Mouse (Mus musculus) lung, postnatal 14 days (tissue): ENCODE results near the gene Tlk1.

Experiments
- DNase-seq: peaks from one replicate; pipeline ENCODE4 v3.0.0; 2021

Tlk1 gene

DNA sequence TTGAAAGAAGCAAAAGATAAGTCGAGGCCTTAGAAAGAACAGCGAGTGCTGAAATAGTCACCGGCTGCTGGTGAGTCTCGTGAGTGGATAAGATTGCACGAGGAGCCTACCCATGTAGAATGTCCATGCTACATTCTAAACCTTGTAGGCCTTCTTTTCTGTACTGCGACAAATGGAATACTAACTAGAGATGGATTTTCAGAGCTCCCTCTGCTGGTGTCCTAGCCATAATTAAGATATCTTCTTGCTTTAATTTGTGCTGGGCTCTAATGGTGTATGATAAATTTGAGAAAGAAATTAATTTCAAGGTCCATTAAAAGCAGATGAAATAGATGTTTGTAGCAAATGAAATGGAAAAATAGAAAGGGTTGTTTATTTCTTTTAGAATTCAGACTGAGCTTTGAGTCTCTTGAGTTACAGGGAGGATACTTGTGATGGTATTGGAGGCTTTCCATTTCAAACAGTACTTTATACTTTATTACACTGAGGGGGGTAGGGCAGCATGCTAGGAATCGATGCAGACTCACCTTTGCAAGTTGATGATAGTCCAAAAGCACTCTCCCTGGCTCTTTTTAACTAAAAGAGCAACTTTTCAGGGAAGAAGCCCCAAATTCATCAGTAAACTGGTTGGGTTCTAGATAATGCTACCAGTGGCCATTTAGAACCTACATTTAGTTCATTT lies 151.9 kb downstream of the Tlk1 start:
- peak; percentile 28 for DNase-seq

DNA sequence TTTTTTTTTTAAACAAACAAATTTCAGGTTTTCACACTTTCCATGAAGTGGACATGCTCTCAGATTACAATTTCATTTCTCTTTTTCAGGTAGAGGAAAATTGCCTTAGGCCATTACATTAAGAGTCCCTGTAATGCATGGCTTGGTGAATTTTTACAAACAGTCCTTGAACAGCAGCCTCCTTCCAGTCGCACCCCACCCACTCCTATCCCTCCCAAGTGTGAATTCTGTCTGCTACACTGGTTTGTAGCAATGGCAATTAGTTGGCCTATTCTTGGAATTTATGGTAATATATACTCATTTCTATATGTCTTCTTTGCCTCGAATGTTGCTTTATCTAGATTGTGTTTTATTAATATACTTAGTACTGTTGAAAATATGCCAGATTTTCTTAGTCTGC lies 153.1 kb downstream of the Tlk1 start:
- no peak for DNase-seq

DNA sequence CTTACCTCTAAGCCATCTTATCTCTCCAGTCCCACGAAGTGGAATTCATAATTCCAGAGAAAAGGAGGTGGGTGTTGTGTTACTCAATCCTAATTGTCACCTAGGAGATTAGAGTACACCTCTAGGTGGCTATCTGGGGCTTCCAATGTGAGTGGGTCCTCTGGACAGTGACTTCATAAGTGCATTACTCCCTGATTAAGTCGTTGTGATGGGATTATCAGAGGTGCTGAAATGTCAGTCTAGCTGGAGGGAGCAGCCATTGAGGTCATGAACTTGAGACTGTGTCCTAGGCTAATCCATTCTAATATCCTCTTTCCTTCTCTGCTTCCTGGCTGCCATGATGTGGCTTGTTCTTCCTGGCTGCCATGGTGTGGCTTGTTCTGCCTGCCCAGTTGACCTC lies 155.6 kb downstream of the Tlk1 start:
- no peak for DNase-seq

DNA sequence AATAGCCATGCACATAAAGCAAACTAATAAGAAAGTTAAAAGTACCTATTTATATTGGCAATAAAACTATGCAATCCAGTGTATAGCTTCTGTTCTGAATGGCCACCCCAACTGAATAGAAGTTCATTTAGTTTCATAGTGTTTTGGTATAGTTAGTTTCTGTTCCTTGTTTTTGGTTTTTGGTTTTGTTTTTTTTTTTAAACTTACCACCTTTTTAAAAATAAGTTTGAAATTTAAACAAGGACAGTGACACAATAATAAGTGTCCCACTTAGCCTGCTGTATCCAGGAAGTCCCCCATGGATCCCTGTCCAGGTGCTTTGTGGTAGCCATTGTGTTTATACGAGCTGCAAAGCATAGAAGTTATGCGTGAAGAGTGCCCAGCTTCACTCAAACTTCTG lies 156.3 kb downstream of the Tlk1 start:
- no peak for DNase-seq

DNA sequence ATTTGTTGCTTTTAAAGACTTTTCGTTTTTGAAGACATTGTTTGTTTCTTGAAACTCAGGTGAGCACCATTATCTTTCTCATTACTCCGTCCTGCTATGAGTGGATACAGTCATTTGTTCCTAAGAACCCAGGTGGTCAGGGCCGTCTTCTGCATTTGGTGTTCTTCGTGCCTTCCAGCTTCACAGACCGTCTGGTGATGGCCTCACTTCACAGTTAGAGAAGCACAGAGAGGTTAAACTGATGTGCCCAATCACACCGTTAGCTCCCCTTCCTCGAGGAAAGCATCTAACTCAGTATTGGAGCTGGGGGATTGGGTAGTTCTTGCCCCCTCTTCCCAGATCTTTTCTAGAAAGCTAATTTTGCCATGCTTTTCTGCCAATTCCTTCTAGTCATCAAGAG lies 158.5 kb downstream of the Tlk1 start:
- DNase-seq = no peak

DNA sequence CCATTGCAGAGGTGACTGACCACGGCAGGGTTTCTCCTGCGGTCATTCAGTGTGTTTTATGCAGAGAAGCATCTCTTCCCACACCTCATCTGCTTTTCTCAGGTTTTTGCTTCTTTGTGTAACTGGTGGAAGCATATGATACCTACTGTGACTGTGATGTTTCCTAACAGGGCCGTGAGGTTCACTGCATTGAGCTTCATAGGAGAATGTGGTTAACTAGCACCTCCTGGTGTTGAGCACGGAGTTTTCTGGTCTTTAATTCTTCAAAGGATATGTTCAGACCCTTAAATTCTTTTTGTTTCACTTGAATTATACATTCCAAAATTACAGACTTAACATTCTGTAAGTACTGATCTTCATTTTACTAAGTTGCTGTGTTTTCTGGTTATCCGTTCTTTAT lies 161.8 kb downstream of the Tlk1 start:
- DNase-seq = no peak
